Mouse (Mus musculus) heart, embryonic 11.5 days (tissue): ENCODE results near the gene Nmnat2. TPM values are rescaled to one million over a fixed set of nuclear protein-coding genes. Genes with fewer than 3 reads are reported as not detected.

Experiments used
- ATAC-seq: fragments of 200-750 bp; cut with Nextera tagmentation; replicated peaks from 2 replicates; pipeline ENCODE4 v1.8.0; 2017; ENCODE audit warnings: moderate library complexity; ENCODE audit not compliant: insufficient number of reproducible peaks, low FRiP score, low TSS enrichment
- H3K27ac ChIP-seq: fragments of 300-500 bp; sonication (generic); 2 replicates; pipeline ENCODE4 v1.5.1; 2014; ENCODE audit warnings: mild to moderate bottlenecking, low read depth, low read length
- H3K27me3 ChIP-seq: fragments of 300-500 bp; sonication (generic); 2 replicates; pipeline ENCODE4 v1.6.1; 2014; ENCODE audit warnings: mild to moderate bottlenecking, low read length, mixed read lengths; ENCODE audit not compliant: control insufficient read depth, insufficient read depth
- H3K36me3 ChIP-seq: fragments of 300-500 bp; sonication (generic); 2 replicates; pipeline ENCODE4 v1.6.1; 2014; ENCODE audit warnings: mild to moderate bottlenecking, low read length, moderate library complexity, mixed read lengths; ENCODE audit not compliant: control insufficient read depth, insufficient read depth
- H3K4me1 ChIP-seq: fragments of 300-500 bp; sonication (generic); 2 replicates; pipeline ENCODE4 v1.6.1; 2014; ENCODE audit warnings: low read length; ENCODE audit not compliant: control insufficient read depth, insufficient read depth
- H3K4me2 ChIP-seq: fragments of 300-500 bp; sonication (generic); 2 replicates; pipeline ENCODE4 v1.6.1; 2014; ENCODE audit warnings: mild to moderate bottlenecking, moderate library complexity
- H3K4me3 ChIP-seq: fragments of 300-500 bp; sonication (generic); 2 replicates; pipeline ENCODE4 v1.5.1; 2014; ENCODE audit warnings: low read depth, low read length
- H3K9ac ChIP-seq: fragments of 300-500 bp; sonication (generic); 2 replicates; pipeline ENCODE4 v1.6.1; 2014; ENCODE audit warnings: mild to moderate bottlenecking, low read depth, low read length, moderate library complexity
- H3K9me3 ChIP-seq: fragments of 300-500 bp; sonication (generic); replicated peaks from 2 replicates; pipeline ENCODE4 v1.6.1; 2016; ENCODE audit warnings: low read length; ENCODE audit not compliant: control insufficient read depth
- WGBS: fragments of 180-500 bp; shearing (Covaris S2); extraction: QIAGEN DNeasy Blood & Tissue Kit; methylation state at CpG from one replicate; pipeline ENCODE4 v1.1.7; 2014; ENCODE audit not compliant: insufficient replicate concordance; 5-methylcytosine and 5-hydroxymethylcytosine counted together
- polyA plus RNA-seq: library from polyadenylated mRNA; unstranded; fragments of >200 nt; fragmentation: Nextera tagmentation; extraction: Ambion mirVana; gene quantifications from 2 replicates; pipeline ENCODE4 v1.2.1, GENCODE M21; 2014

Nmnat2 gene
- polyA plus RNA-seq, 1 experiment from 2014 or later, result 0.93 TPM

DNA sequence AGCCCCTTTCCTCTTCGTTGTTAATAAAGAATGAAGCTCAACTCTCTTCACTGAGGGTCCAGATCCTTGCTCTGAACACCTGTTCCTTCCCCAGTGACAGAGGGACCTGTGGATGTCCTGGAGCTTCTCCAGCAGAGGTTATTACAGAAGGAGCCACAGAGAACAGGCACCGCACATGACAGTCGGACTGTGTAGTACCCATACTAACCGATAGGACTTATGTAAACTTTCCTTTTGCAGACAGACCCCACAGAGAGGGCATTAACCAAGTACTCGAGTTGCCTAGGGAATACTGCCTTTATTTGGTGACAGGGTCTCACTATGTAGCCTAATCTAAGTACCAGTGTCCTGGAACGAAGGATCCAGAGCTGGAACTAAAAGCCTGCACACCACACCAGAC lies 39.0 kb downstream of the Nmnat2 start:
- ATAC-seq, result no peak

DNA sequence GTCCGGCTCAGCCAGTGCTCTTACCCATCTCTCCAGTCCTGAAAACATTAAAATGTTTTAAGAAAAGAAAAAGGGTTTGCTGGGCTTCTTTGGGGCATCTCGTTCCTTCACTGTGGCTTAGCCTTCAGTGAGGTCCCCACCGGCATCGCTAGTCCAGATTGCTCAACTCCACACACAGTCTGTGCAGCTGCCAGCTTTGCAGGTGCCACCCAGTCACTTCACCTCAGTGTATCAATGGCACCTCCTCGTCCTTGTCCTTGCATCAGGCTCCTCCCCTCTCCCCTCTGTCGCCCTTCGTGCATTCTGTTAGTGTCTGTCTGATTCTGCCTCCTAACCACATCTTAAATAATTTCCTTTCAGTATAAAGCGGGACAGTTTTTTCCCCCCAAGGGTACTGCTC lies 45.2 kb downstream of the Nmnat2 start:
- Histone ChIP-seq H3K4me3 (no peak overlapping the region), H3K36me3 (no peaks in the 10 kb centered on the region), H3K27me3 (no peaks in the 10 kb centered on the region), H3K4me1 (no peaks in the 10 kb centered on the region), H3K9me3 (no peaks in the 10 kb centered on the region), H3K9ac (no peak overlapping the region), H3K4me2 (no peak overlapping the region), H3K27ac (no peak overlapping the region)
- ATAC-seq, result no peak
- 76% methylated on average over 8 of the region's 8 CpGs for WGBS

More for the DNA sequence above, 39.0 kb downstream of the Nmnat2 start:
- no peak overlapping the region for H3K9ac ChIP-seq
- H3K36me3 ChIP-seq, result no peaks in the 10 kb centered on the region
- no peaks in the 10 kb centered on the region for H3K27me3 ChIP-seq
- H3K4me1 ChIP-seq, result no peaks in the 10 kb centered on the region
- no peak overlapping the region for H3K27ac ChIP-seq
- WGBS, result 79% methylated on average over 6 of the region's 6 CpGs
- H3K4me2 ChIP-seq, result no peak overlapping the region
- no peaks in the 10 kb centered on the region for H3K9me3 ChIP-seq
- no peak overlapping the region for H3K4me3 ChIP-seq

DNA sequence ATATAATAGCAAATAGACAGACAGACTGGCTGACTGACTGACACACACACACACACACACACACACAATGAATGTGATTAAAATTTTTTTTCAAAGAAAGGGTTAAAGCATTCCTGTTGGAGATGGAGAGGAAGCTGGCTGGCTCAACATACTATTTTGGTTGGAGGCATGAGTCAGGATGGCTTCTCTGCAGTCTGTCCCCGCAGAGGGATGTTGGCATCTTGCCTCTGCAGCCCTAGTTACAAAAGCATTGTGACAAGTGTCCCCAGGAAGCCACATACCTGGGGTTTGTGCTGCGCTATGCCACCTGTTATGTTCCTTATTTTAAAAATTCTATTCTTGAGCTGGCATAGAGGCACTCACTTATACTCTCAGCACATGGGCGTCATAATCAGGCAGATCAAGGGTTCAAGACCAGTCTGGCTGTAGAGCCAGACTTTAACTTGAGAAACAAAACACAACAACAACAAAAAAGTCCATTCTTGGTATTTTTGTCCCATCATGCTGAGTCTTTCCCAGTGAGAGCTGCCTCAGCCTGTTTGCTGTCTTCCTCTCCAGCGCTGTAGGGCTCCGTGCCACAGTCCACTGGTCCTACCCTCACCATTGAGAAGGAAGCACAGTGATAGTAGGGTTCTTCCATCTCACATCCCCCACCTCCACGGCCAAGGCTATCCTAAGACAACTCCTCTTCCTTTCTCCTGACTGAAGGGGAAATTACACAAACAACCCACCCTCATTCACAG lies 45.9 kb downstream of the Nmnat2 start:
- H3K4me1 ChIP-seq, result no peaks in the 10 kb centered on the region
- H3K27ac ChIP-seq, result no peak overlapping the region
- no peaks in the 10 kb centered on the region for H3K27me3 ChIP-seq
- H3K4me3 ChIP-seq, result no peak overlapping the region
- no peak overlapping the region for H3K4me2 ChIP-seq
- no peaks in the 10 kb centered on the region for H3K9me3 ChIP-seq
- 72% methylated on average over 6 of the region's 6 CpGs for WGBS
- H3K36me3 ChIP-seq, result no peaks in the 10 kb centered on the region
- no peak overlapping the region for H3K9ac ChIP-seq
- no peak for ATAC-seq

DNA sequence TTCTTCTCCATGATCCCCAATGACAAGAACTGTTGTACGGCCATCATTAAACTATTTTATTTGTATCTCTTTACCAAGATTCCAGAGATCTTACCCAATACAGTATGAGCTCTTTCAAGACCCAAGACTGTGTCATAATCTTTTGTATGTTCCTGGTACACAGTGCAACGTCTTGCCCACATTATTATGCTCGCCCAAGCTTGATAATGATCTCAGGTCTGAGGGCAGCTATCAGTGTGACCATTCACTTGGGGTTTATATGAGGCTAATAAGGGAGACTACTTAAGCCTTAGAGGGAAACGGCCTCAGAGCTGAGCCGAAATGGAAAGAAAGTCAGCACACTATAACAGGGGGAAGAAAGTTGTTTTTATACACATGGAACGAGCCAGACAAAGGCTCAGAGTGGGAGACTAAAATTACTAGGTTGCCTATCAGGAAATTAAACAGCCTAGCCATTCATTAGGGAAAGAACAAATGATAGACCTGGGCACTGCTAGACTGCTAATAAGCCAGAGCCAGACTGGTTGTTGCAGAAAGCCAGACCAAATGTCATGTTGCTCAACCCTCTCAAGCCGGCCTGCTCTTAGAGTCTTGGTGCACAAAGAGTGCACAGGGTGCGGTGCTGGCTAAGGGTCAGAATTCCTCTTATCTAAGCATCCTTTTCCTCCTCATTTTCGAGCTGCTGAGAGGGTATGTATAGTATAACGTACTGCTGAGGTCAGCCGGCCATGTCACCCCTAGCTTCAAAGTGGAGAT lies 47.7 kb downstream of the Nmnat2 start:
- H3K9ac ChIP-seq, result no peak overlapping the region
- ATAC-seq, result no peak
- no peak overlapping the region for H3K4me3 ChIP-seq
- H3K9me3 ChIP-seq, result no peaks in the 10 kb centered on the region
- no peaks in the 10 kb centered on the region for H3K36me3 ChIP-seq
- no peaks in the 10 kb centered on the region for H3K4me1 ChIP-seq
- no peak overlapping the region for H3K4me2 ChIP-seq
- H3K27me3 ChIP-seq, result no peaks in the 10 kb centered on the region
- no peak overlapping the region for H3K27ac ChIP-seq
- 75% methylated on average over 11 of the region's 11 CpGs for WGBS

DNA sequence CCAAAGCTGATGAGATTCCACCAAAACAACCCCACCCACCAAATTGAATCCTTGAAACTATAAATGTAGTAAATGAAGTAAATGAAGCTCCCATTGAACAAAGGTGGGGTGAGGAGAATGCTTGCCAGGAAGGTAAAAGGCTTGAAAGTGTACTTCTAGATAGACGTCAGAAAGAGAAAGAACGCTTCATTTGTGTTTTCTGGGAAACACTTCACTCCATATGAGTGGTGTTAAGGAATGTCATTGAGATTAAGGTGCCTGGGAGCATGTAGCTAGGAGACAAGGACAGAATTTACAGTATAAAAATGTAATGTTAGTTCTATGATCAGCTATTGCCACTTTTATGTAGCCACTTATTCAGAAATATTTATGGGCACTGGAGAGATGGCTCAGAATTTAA lies 49.7 kb downstream of the Nmnat2 start:
- H3K36me3 ChIP-seq, result no peaks in the 10 kb centered on the region
- 86% methylated on average over 2 of the region's 2 CpGs for WGBS
- no peak overlapping the region for H3K27ac ChIP-seq

DNA sequence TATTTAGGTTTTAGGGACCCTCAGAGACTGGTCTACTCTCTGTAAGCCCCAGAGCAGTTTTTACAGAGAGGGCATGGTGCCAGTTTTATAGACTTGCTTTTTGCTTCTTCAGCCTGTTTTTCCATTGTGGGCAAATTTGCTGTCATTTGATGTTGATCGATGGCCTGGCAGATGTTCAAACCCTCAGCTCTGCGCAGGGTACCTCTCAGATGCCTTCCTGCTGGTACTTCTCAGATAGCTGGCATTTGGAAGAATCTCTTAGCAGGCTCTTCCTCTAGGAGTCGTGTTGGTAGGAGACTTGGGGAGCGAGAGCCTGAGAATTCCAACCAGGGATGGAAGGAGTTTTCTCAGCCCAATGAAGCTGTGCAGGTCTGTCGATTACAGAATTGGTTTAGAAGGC lies 51.3 kb downstream of the Nmnat2 start:
- no peak overlapping the region for H3K4me3 ChIP-seq
- H3K4me1 ChIP-seq, result no peaks in the 10 kb centered on the region
- H3K36me3 ChIP-seq, result no peaks in the 10 kb centered on the region
- H3K27me3 ChIP-seq, result no peaks in the 10 kb centered on the region
- no peak overlapping the region for H3K9ac ChIP-seq
- no peak overlapping the region for H3K4me2 ChIP-seq
- no peaks in the 10 kb centered on the region for H3K9me3 ChIP-seq
- H3K27ac ChIP-seq, result no peak overlapping the region
- WGBS, result 58% methylated on average over 5 of the region's 5 CpGs
- no peak for ATAC-seq

More for the DNA sequence above, 49.7 kb downstream of the Nmnat2 start:
- Histone ChIP-seq H3K4me2 (no peak overlapping the region), H3K9me3 (no peaks in the 10 kb centered on the region), H3K27me3 (no peaks in the 10 kb centered on the region), H3K4me1 (no peaks in the 10 kb centered on the region), H3K4me3 (no peak overlapping the region), H3K9ac (no peak overlapping the region)
- no peak for ATAC-seq

DNA sequence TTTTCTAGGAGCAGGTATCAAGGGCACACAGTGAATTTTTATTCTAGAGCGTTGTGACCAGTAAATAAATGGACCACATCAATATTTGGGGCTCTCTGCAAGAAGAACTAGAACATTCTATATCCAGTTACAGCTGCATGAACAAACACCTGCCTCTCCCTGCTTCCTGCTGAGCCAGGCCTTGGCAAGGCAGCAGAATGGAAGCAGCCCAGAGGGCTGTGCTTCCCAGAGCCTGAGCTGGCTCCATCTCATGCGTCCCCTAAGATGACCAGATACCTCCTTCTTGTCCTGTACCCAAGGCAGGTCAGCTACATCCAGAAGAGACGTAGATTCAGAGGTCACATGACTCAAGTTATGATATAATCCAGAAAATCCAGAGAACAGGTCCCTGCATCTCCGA lies 52.0 kb downstream of the Nmnat2 start:
- WGBS, result 73% methylated on average over 4 of the region's 4 CpGs
- H3K4me2 ChIP-seq, result no peak overlapping the region
- no peaks in the 10 kb centered on the region for H3K27me3 ChIP-seq
- ATAC-seq, result no peak
- H3K4me1 ChIP-seq, result no peaks in the 10 kb centered on the region
- H3K9ac ChIP-seq, result no peak overlapping the region
- no peak overlapping the region for H3K27ac ChIP-seq
- no peaks in the 10 kb centered on the region for H3K9me3 ChIP-seq
- no peaks in the 10 kb centered on the region for H3K36me3 ChIP-seq
- no peak overlapping the region for H3K4me3 ChIP-seq

DNA sequence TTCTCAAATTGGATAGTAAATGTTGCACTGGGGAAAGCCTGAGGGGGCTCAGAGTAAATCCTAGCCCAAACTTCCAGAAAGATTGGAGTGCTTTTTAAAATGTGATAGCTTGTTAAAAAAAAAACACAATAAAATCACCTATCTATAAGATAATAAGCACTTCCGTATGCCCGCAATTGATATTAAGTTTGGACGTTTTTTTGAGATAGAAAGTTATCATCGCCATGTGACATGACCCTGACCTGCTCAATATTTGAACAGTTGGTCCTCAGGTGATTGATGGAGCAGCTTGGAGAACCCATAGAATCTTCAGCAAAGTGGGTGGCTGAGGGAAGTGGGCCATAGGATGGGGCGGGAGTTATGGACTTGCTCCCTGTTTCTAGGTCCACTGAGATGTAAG lies 52.5 kb downstream of the Nmnat2 start:
- H3K27me3 ChIP-seq, result no peaks in the 10 kb centered on the region
- no peaks in the 10 kb centered on the region for H3K36me3 ChIP-seq
- no peak for ATAC-seq
- WGBS, result 72% methylated on average over 5 of the region's 5 CpGs
- no peak overlapping the region for H3K4me3 ChIP-seq
- no peak overlapping the region for H3K27ac ChIP-seq
- no peak overlapping the region for H3K4me2 ChIP-seq
- no peak overlapping the region for H3K9ac ChIP-seq
- no peaks in the 10 kb centered on the region for H3K4me1 ChIP-seq
- H3K9me3 ChIP-seq, result no peaks in the 10 kb centered on the region

DNA sequence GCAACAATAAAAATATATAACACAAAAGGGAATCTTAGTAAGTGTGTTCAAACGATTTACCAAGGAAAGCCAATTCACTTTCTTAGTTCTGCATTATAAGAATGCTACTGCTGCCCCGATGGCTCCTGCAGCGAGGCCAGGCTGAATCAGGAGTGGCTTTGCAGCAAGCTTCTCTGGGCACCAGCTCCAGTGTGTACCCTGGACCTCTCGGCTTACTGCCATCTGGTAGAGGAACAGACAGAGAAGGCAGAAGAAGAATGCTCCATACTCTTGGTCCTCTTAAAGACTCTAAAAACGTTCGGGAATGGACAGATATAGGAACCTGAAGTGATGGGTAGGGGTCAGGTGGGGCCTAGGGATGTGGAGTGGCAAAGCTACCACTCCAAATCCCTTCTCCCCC lies 53.0 kb downstream of the Nmnat2 start:
- no peak overlapping the region for H3K4me2 ChIP-seq
- WGBS, result 80% methylated on average over 6 of the region's 6 CpGs
- ATAC-seq, result no peak

More for the DNA sequence above, 53.0 kb downstream of the Nmnat2 start:
- H3K9ac ChIP-seq, result no peak overlapping the region
- no peaks in the 10 kb centered on the region for H3K4me1 ChIP-seq
- H3K27me3 ChIP-seq, result no peaks in the 10 kb centered on the region
- no peak overlapping the region for H3K27ac ChIP-seq
- no peaks in the 10 kb centered on the region for H3K9me3 ChIP-seq
- no peak overlapping the region for H3K4me3 ChIP-seq
- no peaks in the 10 kb centered on the region for H3K36me3 ChIP-seq
